Mouse (Mus musculus): ENCODE measurements around the gene Atxn1.

DNA sequence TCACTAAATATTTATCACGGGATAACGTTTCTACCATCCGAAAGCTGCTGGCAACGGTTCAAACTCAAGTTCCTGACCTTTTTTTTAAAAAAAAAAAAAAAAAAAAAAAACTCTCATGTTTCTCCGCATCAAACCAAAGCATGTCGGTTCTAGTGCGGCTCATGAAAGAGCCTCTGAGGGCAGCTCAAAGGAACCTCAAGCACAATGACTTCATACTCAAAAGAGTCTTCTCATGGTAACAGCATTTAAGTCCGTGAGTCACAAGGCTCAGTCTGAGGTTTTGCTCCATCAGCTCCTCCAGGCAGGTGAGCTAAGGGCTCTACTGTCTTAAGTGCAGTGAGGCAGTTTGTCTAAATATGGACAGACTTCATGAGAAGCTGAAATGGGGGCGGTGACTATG is 42.3 kb downstream of the Atxn1 start:
- no peak for TF ChIP-seq GATA1 (IDR thresholded peaks at IDR 0.05; ENCODE audit: borderline replicate concordance, low read length)
- TF ChIP-seq FLI1 (IDR thresholded peaks at IDR 0.05; ENCODE audit: low read length), result no peak
